ENCODE assay signal across 7 mouse cellular contexts in the genomic region with DNA sequence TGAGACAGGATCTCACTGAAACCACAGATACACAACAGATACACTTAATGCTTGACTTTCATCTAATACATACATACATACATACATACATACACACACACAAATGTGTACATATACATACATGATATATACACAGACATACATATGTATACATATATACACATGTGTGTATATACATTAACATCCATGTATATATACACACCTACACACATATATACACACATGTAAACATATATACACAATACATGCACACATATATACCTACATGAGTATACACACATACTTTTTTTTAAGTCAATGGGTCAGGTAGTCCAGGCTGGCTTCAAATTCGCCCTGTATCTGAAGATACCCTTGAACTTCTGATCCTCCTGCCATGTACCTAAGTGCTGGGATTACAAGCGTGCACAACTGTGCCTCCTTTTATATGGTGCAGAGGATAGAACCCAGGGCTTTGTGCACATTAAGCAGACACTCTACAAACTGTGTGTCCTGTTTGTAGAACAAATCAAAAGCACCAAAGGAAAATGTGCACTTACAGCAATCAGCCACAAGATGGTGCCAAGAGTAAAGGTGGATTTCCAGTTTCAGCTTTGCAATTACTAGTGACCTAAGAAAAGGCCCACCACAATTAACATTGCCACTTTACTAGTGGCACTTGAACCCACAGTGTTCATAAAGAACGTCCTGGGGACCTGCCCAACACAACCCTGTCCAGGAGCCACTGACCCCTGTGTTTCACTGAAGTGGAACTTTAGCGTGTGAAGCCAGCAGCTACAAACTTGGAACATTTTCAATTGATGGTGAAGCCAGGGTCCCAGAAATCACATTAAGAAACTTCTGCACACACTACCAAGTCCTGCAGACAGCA. TPM values are rescaled to one million over a fixed set of nuclear protein-coding genes. Genes with fewer than 3 reads are reported as not detected.
DNase-seq lines count a peak whose midpoint lies in the region; ATAC-seq lines count a peak whose summit lies in the region.
"Not testable (repeated sequence)": the region's sequence is repeated elsewhere in the genome, so short reads cannot be mapped to it uniquely, and the experiment has no call there.

No protein-coding gene starts in this region.

- H3K9me3 ChIP-seq in embryonic facial prominence, embryonic 11.5 days (replicated peaks; ENCODE audit: control insufficient read depth, low read length); forebrain, embryonic 15.5 days; hindbrain, embryonic 11.5 days (ENCODE audit: control insufficient read depth, low read length); intestine, embryonic 16.5 days (ENCODE audit: control insufficient read depth, low read length); lung, embryonic 16.5 days (ENCODE audit: control insufficient read depth, low read length); midbrain, embryonic 15.5 days; neural tube, embryonic 15.5 days (replicated peaks): not testable (repeated sequence)

- not testable (repeated sequence) for H3K27me3 ChIP-seq in embryonic facial prominence, embryonic 11.5 days (ENCODE audit: control insufficient read depth, insufficient read depth, low read length); forebrain, embryonic 15.5 days; hindbrain, embryonic 11.5 days (ENCODE audit: control insufficient read depth, insufficient read depth, low read length); intestine, embryonic 16.5 days (replicated peaks; ENCODE audit: control insufficient read depth, insufficient read depth, low read length); lung, embryonic 16.5 days (ENCODE audit: control insufficient read depth, insufficient read depth, low read depth, low read length); midbrain, embryonic 15.5 days (replicated peaks); neural tube, embryonic 15.5 days (replicated peaks)

- WGBS in embryonic facial prominence, embryonic 11.5 days: no CpG with 5 or more reads among the region's 4 CpGs
- no CpG with 5 or more reads among the region's 4 CpGs for WGBS in forebrain, embryonic 15.5 days
- whole genome bisulfite sequencing in hindbrain, embryonic 11.5 days: no CpG with 5 or more reads among the region's 4 CpGs
- WGBS in intestine, embryonic 16.5 days: no CpG with 5 or more reads among the region's 4 CpGs
- WGBS in lung, embryonic 16.5 days: no CpG with 5 or more reads among the region's 4 CpGs
- WGBS in midbrain, embryonic 15.5 days: no CpG with 5 or more reads among the region's 4 CpGs
- no CpG with 5 or more reads among the region's 4 CpGs for WGBS in neural tube, embryonic 15.5 days

- not testable (repeated sequence) for H3K27ac ChIP-seq in embryonic facial prominence, embryonic 11.5 days (replicated peaks; ENCODE audit: low read depth, low read length); forebrain, embryonic 15.5 days (replicated peaks); hindbrain, embryonic 11.5 days (ENCODE audit: low read depth, low read length); intestine, embryonic 16.5 days (ENCODE audit: low read length); lung, embryonic 16.5 days (ENCODE audit: low read length); midbrain, embryonic 15.5 days; neural tube, embryonic 15.5 days (replicated peaks)

- not testable (repeated sequence) for H3K36me3 ChIP-seq in embryonic facial prominence, embryonic 11.5 days (replicated peaks; ENCODE audit: control insufficient read depth, insufficient read depth, low read depth, low read length); forebrain, embryonic 15.5 days; hindbrain, embryonic 11.5 days (ENCODE audit: control insufficient read depth, insufficient read depth, low read length); intestine, embryonic 16.5 days (ENCODE audit: control insufficient read depth, insufficient read depth, low read length); lung, embryonic 16.5 days (ENCODE audit: control insufficient read depth, insufficient read depth, low read length); midbrain, embryonic 15.5 days (replicated peaks); neural tube, embryonic 15.5 days

- ATAC-seq in embryonic facial prominence, embryonic 11.5 days (replicated peaks; ENCODE audit: insufficient number of reproducible peaks, low FRiP score, low TSS enrichment, low read depth): 0 out of 2 replicates have a peak, but pooled peaks have one; percentile 55
- peak; percentile 46 for ATAC-seq in forebrain, embryonic 15.5 days (replicated peaks)
- peak; percentile 43; the same call in 1 of the 2 replicates for ATAC-seq in hindbrain, embryonic 11.5 days (ENCODE audit: low FRiP score)
- peak; percentile 48; the same call in 1 of the 2 replicates for ATAC-seq in intestine, embryonic 16.5 days
- ATAC-seq in lung, embryonic 16.5 days (ENCODE audit: low read depth): peak; percentile 24; the same call in 1 of the 2 replicates
- peak; percentile 68 for ATAC-seq in midbrain, embryonic 15.5 days (replicated peaks)
- peak; percentile 62 for ATAC-seq in neural tube, embryonic 15.5 days (ENCODE audit: low FRiP score)

- not testable (repeated sequence) for H3K4me3 ChIP-seq in embryonic facial prominence, embryonic 11.5 days (ENCODE audit: low read depth, low read length); forebrain, embryonic 15.5 days; hindbrain, embryonic 11.5 days (ENCODE audit: low read depth, low read length); intestine, embryonic 16.5 days (ENCODE audit: low read length); lung, embryonic 16.5 days (ENCODE audit: low read length); midbrain, embryonic 15.5 days; neural tube, embryonic 15.5 days (replicated peaks)

- not testable (repeated sequence) for H3K4me2 ChIP-seq in embryonic facial prominence, embryonic 11.5 days (ENCODE audit: low read depth, low read length); forebrain, embryonic 15.5 days (replicated peaks); hindbrain, embryonic 11.5 days (replicated peaks; ENCODE audit: low read depth, low read length); intestine, embryonic 16.5 days (ENCODE audit: low read depth, low read length); lung, embryonic 16.5 days (ENCODE audit: low read depth, low read length); midbrain, embryonic 15.5 days; neural tube, embryonic 15.5 days

- not testable (repeated sequence) for H3K9ac ChIP-seq in embryonic facial prominence, embryonic 11.5 days (replicated peaks; ENCODE audit: low read length); forebrain, embryonic 15.5 days (replicated peaks); hindbrain, embryonic 11.5 days (ENCODE audit: low read depth, low read length); intestine, embryonic 16.5 days (ENCODE audit: low read depth, low read length); lung, embryonic 16.5 days (ENCODE audit: low read length); midbrain, embryonic 15.5 days; neural tube, embryonic 15.5 days (replicated peaks)

- DNase-seq in embryonic facial prominence, embryonic 11.5 days (ENCODE audit: low spot score); hindbrain, embryonic 11.5 days (ENCODE audit: low spot score): not testable (repeated sequence)

- H3K4me1 ChIP-seq in embryonic facial prominence, embryonic 11.5 days (ENCODE audit: control insufficient read depth, insufficient read depth, low read length); forebrain, embryonic 15.5 days; hindbrain, embryonic 11.5 days (replicated peaks; ENCODE audit: control insufficient read depth, insufficient read depth, low read length); intestine, embryonic 16.5 days (ENCODE audit: control insufficient read depth, insufficient read depth, low read length); lung, embryonic 16.5 days (replicated peaks; ENCODE audit: control insufficient read depth, insufficient read depth, low read length); midbrain, embryonic 15.5 days; neural tube, embryonic 15.5 days: not testable (repeated sequence)

RNA-seq across cellular contexts. Expression of a gene that starts 37.2 kb away (rescaled TPM):
- polyA plus RNA-seq in embryonic facial prominence, embryonic 11.5 days (2014; fragmentation: Nextera tagmentation; extraction: Ambion mirVana): 546 and 573 TPM in 2 replicates
- polyA plus RNA-seq in forebrain, embryonic 15.5 days (2015; fragmentation: Nextera tagmentation; extraction: Ambion mirVana): 888 and 910 TPM in 2 replicates
- polyA plus RNA-seq in hindbrain, embryonic 11.5 days (2014; fragmentation: Nextera tagmentation; extraction: Ambion mirVana): 838 and 876 TPM in 2 replicates
- 546 and 548 TPM in 2 replicates for polyA plus RNA-seq in intestine, embryonic 16.5 days (2015; fragmentation: Nextera tagmentation; extraction: Ambion mirVana)
- 525 and 538 TPM in 2 replicates for polyA plus RNA-seq in lung, embryonic 16.5 days (2015; fragmentation: Nextera tagmentation; extraction: Ambion mirVana)
- polyA plus RNA-seq in midbrain, embryonic 15.5 days (2015; fragmentation: Nextera tagmentation; extraction: Ambion mirVana): 1,067 and 1,101 TPM in 2 replicates
- 1,064 and 1,207 TPM in 2 replicates for polyA plus RNA-seq in neural tube, embryonic 15.5 days (2015; fragmentation: Nextera tagmentation; extraction: Ambion mirVana)
